Mouse (Mus musculus): ENCODE measurements around the gene Myo10. TPM values are rescaled to one million over a fixed set of nuclear protein-coding genes. Genes with fewer than 3 reads are reported as not detected.

Gene Myo10
- total and polyA plus RNA-seq, 2 experiments from 2014 or later: 29.3 to 34.7 TPM

GRCm38 (mm10) chr15:25620560-25620959 is 1.8 kb upstream of the Myo10 start:
- no peak overlapping the region for H3K27ac ChIP-seq (ENCODE audit: low read depth, low read length)

GRCm38 (mm10) chr15:25621351-25622199 is 750 bp upstream of the Myo10 start:
- WGBS: 5% methylated on average over 20 of the region's 20 CpGs
- ATAC-seq (ENCODE audit: low FRiP score) (no peak), DNase-seq (ENCODE audit: low spot score) (no peak)
- H3K27me3 ChIP-seq (ENCODE audit: insufficient read depth, low read length): 0 out of 2 replicates have a peak, but pooled peaks cover 4% of the 10 kb centered on the region
- peak overlapping the region; percentile 75 for H3K4me3 ChIP-seq (ENCODE audit: low read depth, low read length)
- no peak overlapping the region for H3K27ac ChIP-seq (ENCODE audit: low read depth, low read length)
- H3K9me3 ChIP-seq (ENCODE audit: low read length): no peaks in the 10 kb centered on the region
- H3K4me1 ChIP-seq (ENCODE audit: insufficient read depth, low read length): peaks cover 3% of the 10 kb centered on the region; the same call in 1 of the 2 replicates
- H3K36me3 ChIP-seq (ENCODE audit: insufficient read depth, low read length): no peaks in the 10 kb centered on the region
- no peak for TF ChIP-seq CTCF (IDR thresholded peaks at IDR 0.05)
- peak overlapping the region; percentile 100 for H3K4me2 ChIP-seq (ENCODE audit: low read depth, low read length, poor library complexity, severe bottlenecking)
- H3K9ac ChIP-seq (replicated peaks; ENCODE audit: low read length, poor library complexity, severe bottlenecking): peak overlapping the region; percentile 44; the same call in 1 of the 2 replicates

More at GRCm38 (mm10) chr15:25620560-25620959, 1.8 kb upstream of the Myo10 start:
- no peak for TF ChIP-seq CTCF (IDR thresholded peaks at IDR 0.05)
- Histone ChIP-seq H3K9ac (replicated peaks; ENCODE audit: low read length, poor library complexity, severe bottlenecking) (no peak overlapping the region), H3K4me1 (ENCODE audit: insufficient read depth, low read length) (peaks cover 3% of the 10 kb centered on the region; the same call in 1 of the 2 replicates), H3K27me3 (ENCODE audit: insufficient read depth, low read length) (0 out of 2 replicates have a peak, but pooled peaks cover 4% of the 10 kb centered on the region), H3K9me3 (ENCODE audit: low read length) (no peaks in the 10 kb centered on the region), H3K4me3 (ENCODE audit: low read depth, low read length) (no peak overlapping the region), H3K4me2 (ENCODE audit: low read depth, low read length, poor library complexity, severe bottlenecking) (no peak overlapping the region), H3K36me3 (ENCODE audit: insufficient read depth, low read length) (no peaks in the 10 kb centered on the region)
- 93% methylated on average over 4 of the region's 4 CpGs for WGBS
- ATAC-seq (ENCODE audit: low FRiP score) (no peak), DNase-seq (ENCODE audit: low spot score) (no peak)

GRCm38 (mm10) chr15:25622867-25623471 is 644 bp downstream of the Myo10 start:
- Histone ChIP-seq H3K9ac (replicated peaks; ENCODE audit: low read length, poor library complexity, severe bottlenecking) (peak overlapping the region; percentile 44; the same call in 1 of the 2 replicates), H3K36me3 (ENCODE audit: insufficient read depth, low read length) (no peaks in the 10 kb centered on the region), H3K27me3 (ENCODE audit: insufficient read depth, low read length) (0 out of 2 replicates have a peak, but pooled peaks cover 4% of the 10 kb centered on the region), H3K4me1 (ENCODE audit: insufficient read depth, low read length) (peaks cover 3% of the 10 kb centered on the region; the same call in 1 of the 2 replicates), H3K4me2 (ENCODE audit: low read depth, low read length, poor library complexity, severe bottlenecking) (peak overlapping the region; percentile 100), H3K4me3 (ENCODE audit: low read depth, low read length) (peak overlapping the region; percentile 75), H3K9me3 (ENCODE audit: low read length) (no peaks in the 10 kb centered on the region), H3K27ac (ENCODE audit: low read depth, low read length) (0 out of 2 replicates have a peak overlapping the region, but pooled peaks have one; percentile 18)
- TF ChIP-seq CTCF (IDR thresholded peaks at IDR 0.05): no peak
- DNase-seq (ENCODE audit: low spot score): peak; percentile 10
- peak; percentile 33; the same call in 1 of the 2 replicates for ATAC-seq (ENCODE audit: low FRiP score)
- WGBS: under 1% methylated on average over 58 of the region's 61 CpGs

GRCm38 (mm10) chr15:25623556-25624180 is 1.3 kb downstream of the Myo10 start:
- no peaks in the 10 kb centered on the region for H3K9me3 ChIP-seq (ENCODE audit: low read length)
- H3K4me3 ChIP-seq (ENCODE audit: low read depth, low read length): peak overlapping the region; percentile 75
- H3K4me2 ChIP-seq (ENCODE audit: low read depth, low read length, poor library complexity, severe bottlenecking): peak overlapping the region; percentile 100
- no peak for TF ChIP-seq CTCF (IDR thresholded peaks at IDR 0.05)
- no peak overlapping the region for H3K27ac ChIP-seq (ENCODE audit: low read depth, low read length)
- ATAC-seq (ENCODE audit: low FRiP score): no peak
- no peaks in the 10 kb centered on the region for H3K36me3 ChIP-seq (ENCODE audit: insufficient read depth, low read length)
- no peak for DNase-seq (ENCODE audit: low spot score)
- H3K27me3 ChIP-seq (ENCODE audit: insufficient read depth, low read length): 0 out of 2 replicates have a peak, but pooled peaks cover 4% of the 10 kb centered on the region
- 9% methylated on average over 9 of the region's 9 CpGs for WGBS
- H3K9ac ChIP-seq (replicated peaks; ENCODE audit: low read length, poor library complexity, severe bottlenecking): no peak overlapping the region
- peaks cover 3% of the 10 kb centered on the region; the same call in 1 of the 2 replicates for H3K4me1 ChIP-seq (ENCODE audit: insufficient read depth, low read length)

GRCm38 (mm10) chr15:25624263-25624662 is 1.9 kb downstream of the Myo10 start:
- 59% methylated on average over 3 of the region's 3 CpGs for WGBS
- Histone ChIP-seq H3K9me3 (ENCODE audit: low read length) (no peaks in the 10 kb centered on the region), H3K9ac (replicated peaks; ENCODE audit: low read length, poor library complexity, severe bottlenecking) (no peak overlapping the region), H3K4me2 (ENCODE audit: low read depth, low read length, poor library complexity, severe bottlenecking) (no peak overlapping the region), H3K27me3 (ENCODE audit: insufficient read depth, low read length) (0 out of 2 replicates have a peak, but pooled peaks cover 4% of the 10 kb centered on the region), H3K36me3 (ENCODE audit: insufficient read depth, low read length) (no peaks in the 10 kb centered on the region), H3K4me1 (ENCODE audit: insufficient read depth, low read length) (peaks cover 3% of the 10 kb centered on the region; the same call in 1 of the 2 replicates), H3K4me3 (ENCODE audit: low read depth, low read length) (peak overlapping the region; percentile 75; the same call in 1 of the 2 replicates), H3K27ac (ENCODE audit: low read depth, low read length) (no peak overlapping the region)
- ATAC-seq (ENCODE audit: low FRiP score): no peak
- TF ChIP-seq CTCF (IDR thresholded peaks at IDR 0.05): peak; percentile 49
- no peak for DNase-seq (ENCODE audit: low spot score)

Measured in midbrain, postnatal 0 days (tissue).